Mouse (Mus musculus): ENCODE data around the gene Atcay. TPM values are rescaled to one million over a fixed set of nuclear protein-coding genes. Genes with fewer than 3 reads are reported as not detected.
"Not testable (repeated sequence)": the region's sequence is repeated elsewhere in the genome, so short reads cannot be mapped to it uniquely, and the experiment has no call there.

The Atcay gene
- polyA plus RNA-seq, 1 experiment = 2.4 TPM

DNA sequence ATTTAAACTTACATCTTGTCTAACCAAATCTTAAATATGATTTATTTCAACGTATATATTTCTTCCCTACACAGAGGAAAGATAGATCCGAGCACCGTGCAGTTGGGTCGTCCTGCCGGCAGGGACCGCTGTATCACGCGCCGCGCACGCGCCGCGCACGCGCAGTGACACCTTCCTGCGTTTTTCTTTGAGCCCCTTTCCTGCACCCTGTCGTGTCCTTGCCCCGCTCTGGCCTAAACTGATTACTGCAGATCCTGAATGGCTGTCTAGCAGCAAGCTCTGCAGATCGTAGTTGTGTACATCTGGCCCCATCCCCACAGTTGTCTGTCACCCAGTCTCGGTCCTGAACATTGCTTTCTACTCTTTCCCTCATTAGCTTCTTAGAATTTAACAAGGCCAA is 57.5 kb downstream of the Atcay start:
- 5% methylated on average over 21 of the region's 21 CpGs for WGBS
- peak; percentile 84 for DNase-seq
- H3K36me3 ChIP-seq (ENCODE audit: control insufficient read depth, insufficient read depth, low read length) = peaks cover 7% of the 10 kb centered on the region
- no peak overlapping the region for H3K4me3 ChIP-seq (ENCODE audit: control insufficient read depth, insufficient read depth, low read length)
- TF ChIP-seq POLR2A (IDR thresholded peaks at IDR 0.05; ENCODE audit: control insufficient read depth, extremely low read depth, insufficient read depth, low read length, poor library complexity) = peak; percentile 54; the same call in 1 of the 2 replicates
- peak; percentile 92 for TF ChIP-seq CTCF (IDR thresholded peaks at IDR 0.05; ENCODE audit: borderline replicate concordance, control insufficient read depth, extremely low read depth, insufficient read depth, low read length, poor library complexity)
- H3K4me1 ChIP-seq (replicated peaks; ENCODE audit: control insufficient read depth, insufficient read depth, low read length) = peaks cover 36% of the 10 kb centered on the region
- H3K27me3 ChIP-seq (ENCODE audit: control insufficient read depth, insufficient read depth, low read length) = no peaks in the 10 kb centered on the region
- peak overlapping the region; percentile 86 for H3K27ac ChIP-seq (ENCODE audit: control insufficient read depth, insufficient read depth, low read length)

DNA sequence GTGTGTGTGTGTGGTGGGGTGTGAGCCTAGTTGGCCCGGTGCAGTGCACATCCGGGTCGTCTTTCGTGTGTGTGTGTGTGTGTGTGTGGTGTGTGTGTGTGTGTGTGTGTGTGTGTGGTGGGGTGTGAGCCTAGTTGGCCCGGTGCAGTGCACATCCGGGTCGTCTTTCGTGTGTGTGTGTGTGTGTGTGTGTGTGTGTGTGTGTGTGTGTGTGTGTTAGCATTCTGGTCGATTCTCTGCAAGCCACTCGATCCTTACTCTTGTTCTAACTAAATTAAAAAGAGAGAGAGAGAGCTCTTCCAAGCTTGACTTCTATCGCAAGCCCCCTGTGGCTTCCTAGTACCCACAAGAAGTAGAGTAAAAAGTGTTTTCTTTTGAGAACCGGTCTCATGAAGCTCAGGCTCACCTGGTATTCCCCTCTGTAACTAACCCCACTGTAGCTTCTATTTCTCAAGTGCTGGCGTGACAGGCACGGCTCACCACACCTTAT is 61.2 kb downstream of the Atcay start:
- H3K27me3 ChIP-seq (ENCODE audit: control insufficient read depth, insufficient read depth, low read length); H3K4me3 ChIP-seq (ENCODE audit: control insufficient read depth, insufficient read depth, low read length); H3K36me3 ChIP-seq (ENCODE audit: control insufficient read depth, insufficient read depth, low read length): not testable (repeated sequence)
- WGBS = 1% methylated on average over 10 of the region's 14 CpGs
- Histone ChIP-seq H3K27ac (ENCODE audit: control insufficient read depth, insufficient read depth, low read length) (peak overlapping the region; percentile 85), H3K4me1 (replicated peaks; ENCODE audit: control insufficient read depth, insufficient read depth, low read length) (peaks cover 27% of the 10 kb centered on the region)
- DNase-seq = peak; percentile 48

DNA sequence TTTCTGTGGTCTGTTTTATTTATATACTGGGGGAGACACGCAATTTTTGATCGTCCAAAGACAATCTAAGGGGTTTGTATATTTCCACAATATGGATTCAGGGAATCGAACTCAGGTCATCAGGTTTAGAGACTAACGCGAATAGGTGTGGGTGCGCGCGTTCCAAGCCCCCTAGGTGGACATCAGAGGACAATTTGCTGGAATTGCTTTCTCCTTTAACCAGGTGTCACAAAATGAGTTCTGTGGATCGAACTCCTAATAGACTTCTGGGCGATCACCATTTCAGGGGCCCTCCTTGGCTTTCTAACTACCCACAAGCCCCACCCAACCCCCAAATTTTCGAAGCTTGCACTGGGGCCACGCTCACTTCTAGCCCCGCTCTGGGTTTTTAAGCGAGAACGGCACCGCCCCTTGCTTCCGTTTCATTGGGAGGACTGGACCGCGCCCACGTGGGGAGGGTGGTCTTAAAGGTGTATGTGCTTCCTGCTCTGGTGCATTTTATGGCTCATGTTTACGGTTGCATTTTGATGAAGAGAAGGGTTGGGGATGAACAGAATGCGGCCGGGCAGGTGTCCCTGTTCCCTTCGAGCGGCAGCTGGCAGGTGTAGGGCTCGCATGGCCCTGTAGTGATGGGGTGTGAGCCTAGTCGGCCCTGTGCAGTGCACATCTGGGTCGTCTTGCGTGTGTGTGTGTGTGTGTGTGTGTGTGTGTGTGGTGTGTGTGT is 62.0 kb downstream of the Atcay start:
- TF ChIP-seq POLR2A (IDR thresholded peaks at IDR 0.05; ENCODE audit: control insufficient read depth, extremely low read depth, insufficient read depth, low read length, poor library complexity) (no peak; the same call in 1 of the 2 replicates), CTCF (IDR thresholded peaks at IDR 0.05; ENCODE audit: borderline replicate concordance, control insufficient read depth, extremely low read depth, insufficient read depth, low read length, poor library complexity) (no peak)
- Histone ChIP-seq H3K36me3 (ENCODE audit: control insufficient read depth, insufficient read depth, low read length) (no peaks in the 10 kb centered on the region), H3K27ac (ENCODE audit: control insufficient read depth, insufficient read depth, low read length) (peak overlapping the region; percentile 88), H3K27me3 (ENCODE audit: control insufficient read depth, insufficient read depth, low read length) (no peaks in the 10 kb centered on the region), H3K4me3 (ENCODE audit: control insufficient read depth, insufficient read depth, low read length) (peak overlapping the region; percentile 39), H3K4me1 (replicated peaks; ENCODE audit: control insufficient read depth, insufficient read depth, low read length) (peaks cover 21% of the 10 kb centered on the region)
- peak; percentile 90 for DNase-seq
- WGBS = under 1% methylated on average over 29 of the region's 29 CpGs

DNA sequence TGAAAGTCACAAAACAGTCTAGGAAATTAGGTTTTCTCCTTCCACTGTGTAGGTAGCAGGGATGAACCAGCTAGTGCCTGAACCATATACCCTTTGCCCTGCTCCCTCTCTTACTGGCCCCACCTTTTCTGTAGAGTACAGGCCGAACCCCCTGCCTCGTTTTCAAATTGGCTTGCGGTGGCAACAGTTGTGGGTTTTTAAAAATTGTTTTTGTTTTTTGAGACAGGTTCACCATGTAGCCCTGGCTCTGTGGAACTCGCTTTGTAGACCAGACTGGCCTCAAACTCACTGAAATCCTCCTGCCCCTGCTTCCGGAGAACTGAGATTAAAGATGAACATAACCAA is 62.6 kb downstream of the Atcay start:
- DNase-seq = no peak
- Histone ChIP-seq H3K36me3 (ENCODE audit: control insufficient read depth, insufficient read depth, low read length) (no peaks in the 10 kb centered on the region), H3K4me1 (replicated peaks; ENCODE audit: control insufficient read depth, insufficient read depth, low read length) (peaks cover 15% of the 10 kb centered on the region), H3K4me3 (ENCODE audit: control insufficient read depth, insufficient read depth, low read length) (peak overlapping the region; percentile 19), H3K27me3 (ENCODE audit: control insufficient read depth, insufficient read depth, low read length) (no peaks in the 10 kb centered on the region), H3K27ac (ENCODE audit: control insufficient read depth, insufficient read depth, low read length) (peak overlapping the region; percentile 88)
- TF ChIP-seq CTCF (IDR thresholded peaks at IDR 0.05; ENCODE audit: borderline replicate concordance, control insufficient read depth, extremely low read depth, insufficient read depth, low read length, poor library complexity) = no peak
- TF ChIP-seq POLR2A (IDR thresholded peaks at IDR 0.05; ENCODE audit: control insufficient read depth, extremely low read depth, insufficient read depth, low read length, poor library complexity) = no peak
- WGBS = 2% methylated on average over 5 of the region's 5 CpGs

DNA sequence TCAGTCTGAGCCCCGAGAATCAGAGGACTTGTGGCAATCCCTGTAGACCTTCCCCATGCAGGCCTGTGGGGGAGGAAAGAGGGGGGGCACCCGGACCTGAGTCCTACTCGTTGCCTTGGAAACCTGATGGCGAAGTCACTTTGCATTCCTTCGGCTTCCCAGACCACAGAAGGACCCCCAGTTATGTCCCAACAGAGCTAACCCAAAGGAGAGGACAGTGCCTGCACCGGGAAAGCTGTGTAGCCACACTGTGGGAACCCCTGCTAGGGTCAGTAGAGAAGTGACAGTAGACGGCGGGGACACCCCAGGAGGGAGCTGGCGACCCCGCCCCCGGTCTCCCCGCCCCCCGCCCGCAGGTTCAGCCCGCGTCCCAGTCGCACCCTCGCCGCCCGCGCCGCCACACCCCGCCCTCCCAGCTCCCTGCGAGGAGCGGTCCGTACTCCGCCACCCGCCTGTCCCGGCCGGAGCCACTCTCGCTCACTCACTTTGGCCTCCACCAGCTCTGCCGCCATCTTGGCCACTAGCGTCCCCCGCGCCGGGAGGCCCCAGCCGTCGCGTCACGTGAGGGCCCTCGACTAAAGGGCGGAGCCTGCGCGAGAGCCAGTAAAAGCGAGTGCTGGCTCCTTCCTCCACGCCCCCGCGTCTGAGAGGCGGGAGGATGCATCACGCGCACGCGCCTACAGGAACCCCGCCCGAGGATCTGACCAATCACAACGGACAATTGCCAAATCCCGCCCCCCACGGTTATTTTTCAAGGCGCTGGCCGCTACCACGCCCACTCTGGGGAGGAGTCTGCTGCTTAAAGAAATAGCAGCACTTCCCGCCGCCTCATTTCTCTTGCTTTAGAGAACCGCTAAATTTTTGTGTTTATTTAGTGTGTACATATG is 63.2 kb downstream of the Atcay start, which contains the start of gene Pias4:
Gene Pias4 (minus strand): TSS at position 724 of the 887 bp plus-strand sequence.
- TF ChIP-seq CTCF (IDR thresholded peaks at IDR 0.05; ENCODE audit: borderline replicate concordance, control insufficient read depth, extremely low read depth, insufficient read depth, low read length, poor library complexity) (peak; percentile 54; the same call in 1 of the 2 replicates), POLR2A (IDR thresholded peaks at IDR 0.05; ENCODE audit: control insufficient read depth, extremely low read depth, insufficient read depth, low read length, poor library complexity) (peak; percentile 82)
- under 1% methylated on average over 63 of the region's 64 CpGs for WGBS
- Histone ChIP-seq H3K36me3 (ENCODE audit: control insufficient read depth, insufficient read depth, low read length) (no peaks in the 10 kb centered on the region), H3K27me3 (ENCODE audit: control insufficient read depth, insufficient read depth, low read length) (no peaks in the 10 kb centered on the region), H3K27ac (ENCODE audit: control insufficient read depth, insufficient read depth, low read length) (peak within 1 kb of the TSS; percentile 88), H3K4me3 (ENCODE audit: control insufficient read depth, insufficient read depth, low read length) (peak within 1 kb of the TSS; percentile 59), H3K4me1 (replicated peaks; ENCODE audit: control insufficient read depth, insufficient read depth, low read length) (peaks cover 15% of the 10 kb centered on the region)
- peak; percentile 100 for DNase-seq

DNA sequence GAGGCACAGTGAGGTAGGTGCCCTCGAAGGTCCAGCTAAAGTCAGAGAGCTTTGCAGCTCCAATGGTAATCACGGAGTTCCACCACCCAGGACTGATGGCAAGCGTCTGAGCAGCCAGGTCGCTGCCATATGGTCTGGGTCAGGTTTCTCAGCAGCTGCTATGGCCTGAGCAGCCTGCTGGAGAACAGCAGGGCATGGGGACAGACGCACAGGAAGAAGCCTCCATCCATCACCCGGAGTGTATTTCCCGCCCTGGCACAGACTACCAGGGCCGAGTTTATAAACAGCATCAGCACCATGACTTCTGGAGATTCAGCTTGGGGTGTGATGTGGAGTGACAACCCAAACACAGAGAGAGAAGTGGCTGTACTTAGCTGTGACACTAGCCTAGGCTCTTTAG is 65.5 kb downstream of the Atcay start:
- H3K36me3 ChIP-seq (ENCODE audit: control insufficient read depth, insufficient read depth, low read length) = no peaks in the 10 kb centered on the region
- no peak for DNase-seq
- TF ChIP-seq POLR2A (IDR thresholded peaks at IDR 0.05; ENCODE audit: control insufficient read depth, extremely low read depth, insufficient read depth, low read length, poor library complexity) (no peak), CTCF (IDR thresholded peaks at IDR 0.05; ENCODE audit: borderline replicate concordance, control insufficient read depth, extremely low read depth, insufficient read depth, low read length, poor library complexity) (no peak)
- H3K4me1 ChIP-seq (replicated peaks; ENCODE audit: control insufficient read depth, insufficient read depth, low read length) = peaks cover 21% of the 10 kb centered on the region
- no peak overlapping the region for H3K27ac ChIP-seq (ENCODE audit: control insufficient read depth, insufficient read depth, low read length)
- H3K27me3 ChIP-seq (ENCODE audit: control insufficient read depth, insufficient read depth, low read length) = no peaks in the 10 kb centered on the region
- no peak overlapping the region for H3K4me3 ChIP-seq (ENCODE audit: control insufficient read depth, insufficient read depth, low read length)
- 95% methylated on average over 8 of the region's 8 CpGs for WGBS
